Mouse (Mus musculus) thymus, postnatal 36 days (tissue): Measurements from ENCODE around the gene Mien1.

ENCODE experiments used
- DNase-seq, 2 experiments: peaks; one replicate each; pipeline ENCODE4 v3.0.0; 2022; ENCODE audit warnings: mixed read lengths in 2 of 2

Gene Mien1

GRCm38 (mm10) chr11:98418939-98419547 is 19.7 kb downstream of the Mien1 start:
- DNase-seq: no peak

GRCm38 (mm10) chr11:98418273-98418672 is 20.5 kb downstream of the Mien1 start:
- DNase-seq: no peak

- DNase-seq: no peak
These were observed 21.7 kb downstream of the Mien1 start for GRCm38 (mm10) chr11:98417074-98417473.

- DNase-seq: no peak
These were observed 24.6 kb downstream of the Mien1 start for GRCm38 (mm10) chr11:98414162-98414561.

- DNase-seq: no peak
These were observed 25.1 kb downstream of the Mien1 start for GRCm38 (mm10) chr11:98413731-98414130.

- DNase-seq: no peak
These were observed 25.9 kb downstream of the Mien1 start for GRCm38 (mm10) chr11:98412797-98413301.

- DNase-seq: no peak
These were observed 26.5 kb downstream of the Mien1 start, which contains the start of gene Erbb2 for GRCm38 (mm10) chr11:98412273-98412796. TSS of gene Erbb2 (plus strand) at chr11:98412470.

- DNase-seq: no peak
These were observed 29.4 kb downstream of the Mien1 start for GRCm38 (mm10) chr11:98409341-98409822.

GRCm38 (mm10) chr11:98408872-98409271 is 29.9 kb downstream of the Mien1 start:
- DNase-seq: no peak

- no peak for DNase-seq
These were observed 32.2 kb downstream of the Mien1 start for GRCm38 (mm10) chr11:98406621-98407020.

GRCm38 (mm10) chr11:98400816-98401215 is 38.0 kb downstream of the Mien1 start:
- no peak for DNase-seq

- peak; percentile 86 to 87 for DNase-seq
These were observed 38.5 kb downstream of the Mien1 start, which contains the start of gene Pgap3 for GRCm38 (mm10) chr11:98400161-98400726. TSS of gene Pgap3 (minus strand) at chr11:98400490.

- no peak for DNase-seq
These were observed 40.8 kb downstream of the Mien1 start for GRCm38 (mm10) chr11:98397946-98398345.

GRCm38 (mm10) chr11:98395041-98395440 is 43.8 kb downstream of the Mien1 start:
- no peak for DNase-seq

GRCm38 (mm10) chr11:98394301-98394700 is 44.5 kb downstream of the Mien1 start:
- no peak for DNase-seq

GRCm38 (mm10) chr11:98393317-98393716 is 45.5 kb downstream of the Mien1 start:
- DNase-seq: peak; percentile 81 to 88

GRCm38 (mm10) chr11:98392645-98393044 is 46.1 kb downstream of the Mien1 start:
- DNase-seq: peak in 1 of 2 experiments; percentile 21

GRCm38 (mm10) chr11:98392034-98392433 is 46.8 kb downstream of the Mien1 start:
- no peak for DNase-seq

- no peak for DNase-seq
These were observed 48.6 kb downstream of the Mien1 start for GRCm38 (mm10) chr11:98390141-98390540.

- peak; percentile 71 to 75 for DNase-seq
These were observed 49.5 kb downstream of the Mien1 start for GRCm38 (mm10) chr11:98389221-98389780.

GRCm38 (mm10) chr11:98388282-98388681 is 50.5 kb downstream of the Mien1 start:
- DNase-seq: no peak
